8 mouse cellular contexts compared by ENCODE assay signal in genomic region chr5:5419992-5420455, GRCm38 (mm10). TPM values are rescaled to one million over a fixed set of nuclear protein-coding genes. Genes with fewer than 3 reads are reported as not detected.
DNase-seq lines count a peak whose midpoint lies in the region; TF ChIP-seq lines count a peak whose summit lies in the region.

Cdk14 (minus strand) TSS chr5:5420312.

- peaks cover 1% of the 10 kb centered on the region; the same call in 1 of the 2 replicates for H3K4me1 ChIP-seq in heart, adult 2 months (ENCODE audit: control insufficient read depth, insufficient read depth, low read length)
- peaks cover 2% of the 10 kb centered on the region; the same call in 1 of the 2 replicates for H3K4me1 ChIP-seq in spleen, adult 2 months (ENCODE audit: control insufficient read depth, insufficient read depth, insufficient read length)

- no peak for TF ChIP-seq CTCF in gastrocnemius, adult 2 months (IDR thresholded peaks at IDR 0.05)
- no peak for TF ChIP-seq CTCF in heart, adult 2 months (IDR thresholded peaks at IDR 0.05)
- TF ChIP-seq CTCF in spleen, adult 2 months (IDR thresholded peaks at IDR 0.05; ENCODE audit: extremely low read depth, insufficient read depth, insufficient read length, insufficient replicate concordance), result no peak

- TF ChIP-seq POLR2A in heart, adult 2 months (IDR thresholded peaks at IDR 0.05; ENCODE audit: insufficient read depth, low read depth, low read length), result no peak
- TF ChIP-seq POLR2A in spleen, adult 2 months (IDR thresholded peaks at IDR 0.05; ENCODE audit: low read depth, low read length), result peak; percentile 12; the same call in 1 of the 2 replicates

- peak within 1 kb of the TSS; percentile 30 for H3K4me3 ChIP-seq in gastrocnemius, adult 2 months
- no peak within 1 kb of the TSS for H3K4me3 ChIP-seq in heart, adult 2 months
- H3K4me3 ChIP-seq in spleen, adult 2 months (ENCODE audit: extremely low read depth, insufficient read depth, insufficient read length), result peak within 1 kb of the TSS; percentile 44

- no peaks in the 10 kb centered on the region for H3K79me2 ChIP-seq in heart, adult 2 months (replicated peaks; ENCODE audit: control insufficient read depth, insufficient read depth, low read length)

- WGBS in heart, adult 2 months, result 74% methylated on average over 9 of the region's 9 CpGs
- WGBS in spleen, adult 2 months, result 4% methylated on average over 9 of the region's 9 CpGs

- peak within 1 kb of the TSS; percentile 57 for H3K27ac ChIP-seq in gastrocnemius, adult 2 months
- H3K27ac ChIP-seq in heart, adult 2 months, result no peak within 1 kb of the TSS
- peak within 1 kb of the TSS; percentile 94 for H3K27ac ChIP-seq in spleen, adult 2 months (ENCODE audit: insufficient read depth, low read length)

- 0 out of 2 replicates have a peak within 1 kb of the TSS, but pooled peaks have one; percentile 38 for H3K9ac ChIP-seq in heart, adult 2 months (ENCODE audit: low read depth, low read length)

- no peak for TF ChIP-seq EP300 in heart, adult 2 months (IDR thresholded peaks at IDR 0.05; ENCODE audit: insufficient read depth, low read depth, low read length)

- DNase-seq in gastrocnemius, adult 2 months, result peak; percentile 21
- DNase-seq in gastrocnemius, postnatal 14 days, result no peak
- DNase-seq in adrenal gland, adult 18-20 months (ENCODE audit: low spot score in 2 of 2), result peak; percentile 2 to 21
- DNase-seq in heart, adult 2 months, result peak; percentile 34 to 55
- DNase-seq in layer of hippocampus, postnatal 25 days (ENCODE audit: extremely low spot score in 1 of 2, low spot score in 1 of 2), result no peak
- DNase-seq in lung, postnatal 25 days (ENCODE audit: low spot score), result peak; percentile 54
- peak; percentile 53 to 72 for DNase-seq in spleen, adult 2 months (ENCODE audit: low read depth in 1 of 2, low spot score in 2 of 2)
- no peak for DNase-seq in T-cell, adult 2 months (ENCODE audit: low spot score)

- intact Hi-C loops in gastrocnemius, adult 2 months (cut with DNase I), result no loop called here
- intact Hi-C loops in gastrocnemius, postnatal 14 days (cut with DNase I; ENCODE audit: low total_unique reads), result no loop called here
- intact Hi-C loops in heart, adult 2 months (cut with DNase I), result no loop called here

- H3K27me3 ChIP-seq in heart, adult 2 months (ENCODE audit: control insufficient read depth, insufficient read depth, low read length), result no peaks in the 10 kb centered on the region
- no peaks in the 10 kb centered on the region for H3K27me3 ChIP-seq in spleen, adult 2 months (ENCODE audit: control insufficient read depth, insufficient read depth, low read length)

- H3K36me3 ChIP-seq in heart, adult 2 months (ENCODE audit: control insufficient read depth, insufficient read depth, low read length), result no peaks in the 10 kb centered on the region
- H3K36me3 ChIP-seq in spleen, adult 2 months (ENCODE audit: control insufficient read depth, insufficient read depth, low read length), result no peaks in the 10 kb centered on the region

RNA-seq across cellular contexts. Expression of gene Cdk14, which starts in this region (rescaled TPM):
- total RNA-seq in gastrocnemius, adult 2 months (2021), result 1 to 10 TPM; 2.6 to 5.3 TPM
- 10 to 100 TPM in 1 of 2 experiments, 1 to 10 TPM in 1; 9.7 to 10.1 TPM for total RNA-seq in gastrocnemius, postnatal 14 days (2021)
- 10 to 100 TPM in 1 of 2 experiments, 1 to 10 TPM in 1; 8.7 to 15.9 TPM for total RNA-seq in adrenal gland, adult 18-20 months (2021)
- 1 to 10 TPM; 7.6 to 8.1 TPM for total RNA-seq in heart, adult 2 months (2021)
- polyA plus RNA-seq in heart, adult 2 months (2012; rRNA removed), result 2.7 and 3.6 TPM in 2 replicates
- 100 to 1,000 TPM; 233 to 245 TPM for total RNA-seq in layer of hippocampus, postnatal 25 days (2021)
- polyA plus RNA-seq in spleen, adult 2 months (2012; rRNA removed), result 1.9 and 2.9 TPM in 2 replicates

Comparison
In these comparisons a context has a peak if more than half of its experiments do, and no peak if none do; other contexts are left out.
1. RNA of gene Cdk14 (total RNA-seq): 233 to 245 TPM in layer of hippocampus, postnatal 25 days; 8.7 to 15.9 TPM in adrenal gland, adult 18-20 months, 9.7 to 10.1 TPM in gastrocnemius, postnatal 14 days, 7.6 to 8.1 TPM in heart, adult 2 months and 2.6 to 5.3 TPM in gastrocnemius, adult 2 months; every median in the first group is over 10 times any median in the second.
2. DNase-seq: peak in gastrocnemius, adult 2 months (single experiment), adrenal gland, adult 18-20 months (2 of 2), heart, adult 2 months (2 of 2), lung, postnatal 25 days (single experiment) and spleen, adult 2 months (2 of 2); none in gastrocnemius, postnatal 14 days (single experiment), layer of hippocampus, postnatal 25 days (0 of 2) and T-cell, adult 2 months (single experiment).